Mouse (Mus musculus) right cerebral cortex, adult 18-20 months (tissue): ENCODE results near the gene Lpcat3.
A peak's percentile ranks its signal among the peaks of the same experiment; 100 is the strongest.

ENCODE experiments used
- DNase-seq: peaks from one replicate; pipeline ENCODE4 v3.0.0; 2022; ENCODE audit warnings: mixed read lengths

Gene Lpcat3

DNA sequence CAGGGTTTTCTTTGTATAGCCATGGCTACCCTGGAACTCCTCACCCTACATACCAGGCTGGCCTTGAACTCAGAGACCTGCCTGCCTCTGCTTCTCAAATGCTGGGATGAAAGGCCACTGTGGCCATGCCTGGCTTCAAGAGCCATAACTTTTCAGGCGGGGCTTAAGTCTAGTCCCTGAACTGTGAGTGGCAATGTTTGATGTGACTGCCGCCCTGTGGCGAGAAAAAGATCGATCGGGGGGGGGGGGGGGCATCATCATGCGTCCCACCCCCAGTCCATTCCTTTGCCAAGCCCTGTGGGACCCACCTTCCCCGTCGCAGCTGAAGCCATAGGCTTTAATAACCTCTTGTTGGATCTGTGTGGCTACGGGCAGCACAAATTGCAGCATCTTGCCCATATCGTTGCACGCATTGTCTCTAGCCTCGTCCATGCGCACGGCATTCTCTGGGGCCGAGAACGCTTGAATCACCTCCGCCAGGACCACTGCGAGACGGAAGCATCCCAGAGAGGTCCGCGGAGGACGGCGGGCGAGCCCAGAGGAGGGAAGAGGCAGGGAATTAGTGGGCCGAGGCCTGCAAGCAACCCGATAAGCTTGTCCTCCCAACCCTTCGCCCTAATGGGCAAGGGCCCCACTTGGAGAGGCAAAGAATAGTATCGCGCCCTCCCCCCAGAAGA is 77.5 kb downstream of the Lpcat3 start:
- DNase-seq = peak; percentile 57

GRCm38 (mm10) chr6:124740888-124741761 is 78.3 kb downstream of the Lpcat3 start, which contains the start of gene Grcc10:
Grcc10 (minus strand) TSS chr6:124741374.
- peak; percentile 91 for DNase-seq

DNA sequence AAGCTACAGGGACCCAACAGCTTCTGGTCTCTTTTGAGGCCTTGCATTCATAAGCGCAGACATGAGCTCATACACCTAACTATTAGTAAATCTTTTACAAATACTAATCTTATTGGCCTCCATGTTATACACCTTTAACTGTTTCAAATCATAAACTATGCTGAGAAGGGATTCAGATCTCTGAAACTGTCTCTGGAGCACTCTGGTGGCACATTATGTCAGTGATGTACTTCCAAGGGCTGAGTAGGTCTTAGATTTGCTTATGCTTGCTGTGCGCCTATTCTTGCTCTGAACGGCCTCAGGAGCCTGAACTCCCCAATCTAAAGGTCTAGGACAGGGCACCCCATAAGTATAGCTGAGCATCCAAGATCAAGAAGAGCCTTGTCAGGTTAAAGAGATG is 79.0 kb downstream of the Lpcat3 start:
- DNase-seq = no peak

GRCm38 (mm10) chr6:124742839-124743514 is 80.2 kb downstream of the Lpcat3 start:
- DNase-seq = no peak

DNA sequence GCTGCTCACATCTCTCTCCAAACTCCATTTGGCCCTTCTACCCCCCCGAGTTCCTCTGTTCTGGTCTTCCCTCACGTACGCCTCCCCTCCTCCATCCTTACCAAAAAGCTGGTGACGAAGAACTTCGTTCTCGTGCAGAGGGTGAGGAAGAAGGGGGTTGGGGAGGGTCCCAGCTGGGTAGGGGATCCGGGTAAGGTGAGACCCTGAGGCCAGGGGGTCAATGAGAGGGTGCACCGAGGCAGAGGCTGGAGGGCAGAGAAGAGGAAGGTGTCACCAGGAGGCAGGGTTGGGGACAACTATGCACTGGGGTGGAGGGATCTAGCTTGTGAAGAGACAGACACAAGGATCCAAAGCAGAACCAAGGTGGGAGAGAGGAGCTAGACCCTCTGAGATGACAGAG is 80.8 kb downstream of the Lpcat3 start:
- no peak for DNase-seq

DNA sequence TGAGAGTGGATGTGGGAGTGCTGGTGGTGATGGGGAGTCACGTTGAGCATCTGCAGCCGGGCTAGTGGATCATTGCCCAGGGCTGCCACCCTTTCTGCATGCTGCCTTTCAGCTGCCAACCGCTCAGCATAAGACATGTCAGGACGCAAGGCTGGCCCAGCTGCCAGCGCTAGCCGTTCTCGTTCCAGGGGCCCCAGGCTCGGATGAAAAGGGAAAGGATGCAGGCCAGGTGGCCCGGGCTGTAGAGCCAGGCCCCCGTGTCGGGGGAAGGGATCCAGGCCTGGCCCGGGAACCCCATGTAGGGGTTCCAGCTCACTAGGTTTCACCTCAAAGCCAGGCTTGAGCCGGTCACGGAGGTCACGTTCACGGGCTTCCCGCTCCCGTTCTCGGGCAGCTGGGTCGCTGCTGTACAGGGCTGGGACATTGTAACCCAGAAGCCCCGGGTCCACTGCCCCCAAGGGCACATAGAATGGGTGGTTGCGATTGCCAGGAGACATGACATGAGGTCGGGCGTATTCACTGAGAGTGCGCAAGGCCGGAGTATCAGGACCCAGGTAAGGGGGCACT is 82.0 kb downstream of the Lpcat3 start:
- no peak for DNase-seq

DNA sequence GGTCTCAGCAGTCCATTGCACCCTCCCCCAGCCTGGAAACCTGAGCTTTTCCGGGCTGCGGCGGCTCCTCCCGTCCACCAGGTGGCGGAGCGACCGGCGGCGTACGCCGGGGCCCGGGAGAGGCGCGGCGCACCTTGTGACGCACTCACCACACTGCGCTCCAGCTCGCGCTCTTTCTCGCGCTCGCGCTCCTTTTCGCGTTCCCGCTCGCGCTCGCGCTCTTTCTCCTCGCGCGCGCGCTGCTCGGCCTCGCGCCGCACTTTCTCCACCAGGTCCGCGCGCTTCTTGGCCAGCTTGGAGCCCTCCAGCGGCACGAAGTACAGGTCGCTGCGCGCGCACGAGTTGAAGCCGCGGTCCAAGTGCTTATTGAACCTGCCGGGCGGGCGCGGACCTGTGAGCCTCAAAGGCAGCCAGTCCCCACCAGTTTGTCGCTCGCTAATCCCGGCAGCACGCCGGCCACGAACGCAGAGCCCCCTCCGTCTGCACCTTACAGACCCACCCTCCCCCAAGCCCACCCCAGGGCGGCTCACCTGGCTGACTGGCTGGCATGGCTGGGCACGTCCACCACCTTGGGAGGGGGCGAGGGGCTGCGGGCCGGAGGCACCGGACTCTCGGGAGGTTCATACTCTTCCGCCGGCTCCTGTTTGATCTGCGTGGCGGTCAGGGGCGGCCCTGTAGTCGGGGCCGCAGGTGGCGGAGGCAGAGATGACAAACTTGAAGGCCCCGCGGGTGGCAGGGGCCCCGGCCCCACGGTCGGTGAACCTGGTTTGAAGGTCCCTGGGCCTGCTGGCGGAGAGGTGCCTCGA is 82.9 kb downstream of the Lpcat3 start:
- peak; percentile 95 for DNase-seq

DNA sequence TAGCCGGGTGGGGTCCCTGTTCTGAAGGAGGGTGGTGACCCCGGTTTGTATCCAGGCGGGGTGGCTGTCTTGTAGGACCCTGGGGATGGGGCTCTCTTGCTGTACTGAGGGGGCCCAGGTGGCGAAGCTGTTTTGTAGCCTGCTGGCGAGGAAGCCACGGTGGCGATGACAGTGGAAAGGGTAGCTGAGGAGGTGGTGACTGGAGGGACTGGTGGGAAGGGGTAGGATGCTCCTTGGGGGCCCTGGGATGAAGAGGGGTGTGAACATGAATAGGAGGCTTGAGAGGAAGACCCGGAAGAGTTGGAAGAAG is 83.4 kb downstream of the Lpcat3 start:
- no peak for DNase-seq

DNA sequence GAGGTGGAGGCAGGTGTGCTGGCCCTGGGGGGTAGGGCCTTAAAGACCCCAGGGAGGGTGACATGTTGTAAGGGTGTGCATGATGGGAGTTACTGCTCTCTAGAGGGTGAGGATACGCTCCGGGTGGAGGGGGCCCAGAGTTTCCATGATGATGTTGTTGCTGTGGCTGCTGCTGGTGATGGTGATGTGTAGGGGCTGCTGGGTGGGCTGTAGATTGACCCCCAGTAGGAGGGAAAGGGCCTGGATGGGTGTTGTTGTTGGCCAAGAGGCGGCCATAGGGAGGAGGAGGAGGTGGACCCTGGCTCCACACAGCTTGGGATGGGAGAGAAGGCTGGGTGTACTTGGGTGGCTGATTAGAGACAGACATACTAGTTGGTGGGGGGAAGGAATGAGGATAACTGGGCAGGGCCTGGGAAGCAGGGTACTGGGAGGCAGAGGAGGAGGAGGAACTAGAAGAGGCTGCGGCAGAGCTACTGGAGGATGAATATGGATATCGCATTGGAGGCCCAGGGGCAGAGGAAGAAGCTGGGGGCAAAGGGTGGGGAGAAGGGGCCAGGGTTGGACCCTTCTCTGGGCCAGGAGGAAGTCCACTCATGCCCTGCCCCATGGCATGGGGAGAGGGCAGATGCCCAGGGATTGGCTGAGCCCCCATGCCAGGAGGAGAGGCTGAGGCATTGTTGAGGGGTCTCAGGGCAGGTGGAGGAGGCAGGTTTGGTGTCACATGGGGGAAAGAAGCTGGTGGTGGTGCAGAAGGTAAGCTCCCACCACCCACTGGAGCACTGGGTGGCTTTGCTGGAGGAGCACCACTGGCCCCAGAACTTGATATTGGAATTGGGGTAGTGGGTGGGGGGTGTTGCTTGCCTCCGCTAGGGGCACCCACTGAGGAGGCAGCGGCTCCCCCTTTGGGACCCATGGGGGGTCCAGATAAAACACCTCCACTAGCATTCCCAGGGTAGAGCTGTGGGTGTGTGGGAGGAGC is 84.1 kb downstream of the Lpcat3 start:
- no peak for DNase-seq

DNA sequence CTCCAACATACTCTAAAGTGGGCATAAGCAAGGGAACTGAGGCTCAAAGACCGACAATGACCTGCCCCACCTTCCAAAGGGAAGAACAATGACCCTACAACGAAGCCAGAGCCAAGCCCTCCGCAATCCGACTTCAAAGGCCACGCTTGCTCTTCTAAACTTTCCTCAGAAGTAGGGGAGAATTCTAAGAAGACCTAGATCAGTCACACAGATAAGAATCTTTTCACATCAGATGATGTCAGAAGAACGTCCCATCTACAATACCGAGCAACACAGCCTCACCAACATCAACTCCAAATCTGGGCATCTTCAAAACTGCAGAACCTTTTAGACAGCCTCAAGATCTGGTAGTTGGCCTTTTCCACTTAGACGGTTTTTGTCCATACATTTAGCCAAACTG is 87.6 kb downstream of the Lpcat3 start:
- no peak for DNase-seq

GRCm38 (mm10) chr6:124753861-124754260 is 91.0 kb downstream of the Lpcat3 start:
- DNase-seq = no peak
